Mouse (Mus musculus): ENCODE results near the gene Camk1d.
A peak's percentile ranks its signal among the peaks of the same experiment; 100 is the strongest.

GRCm38 (mm10) chr2:5249969-5250368 lies 464.3 kb downstream of the Camk1d start:
- TF ChIP-seq CTCF (IDR thresholded peaks at IDR 0.05; ENCODE audit: low read depth) (peak; percentile 29), EP300 (IDR thresholded peaks at IDR 0.05; ENCODE audit: low read depth) (no peak)
